Mouse (Mus musculus) left cerebral cortex, postnatal 36 days (tissue): ENCODE data around the gene Gm9821. TPM values are rescaled to one million over a fixed set of nuclear protein-coding genes. Genes with fewer than 3 reads are reported as not detected.

ENCODE experiments used
- DNase-seq, 2 experiments: peaks; one replicate each; pipeline ENCODE4 v3.0.0; 2021 to 2022; ENCODE audit warnings: low spot score in 2 of 2, mixed read lengths in 1 of 2
- intact Hi-C: fragments of 180-260 bp; cut with DNase I; formaldehyde crosslinking; loops from one replicate; pipeline ENCODE4 v1.15.1; 2025
- total RNA-seq, 2 experiments: library from RNA; stranded (reverse); gene quantifications; 2 replicates each; pipeline ENCODE4 v1.2.3; 2021

Gm9821 gene
- total RNA-seq, 2 experiments from 2014 or later, result not detected

DNA sequence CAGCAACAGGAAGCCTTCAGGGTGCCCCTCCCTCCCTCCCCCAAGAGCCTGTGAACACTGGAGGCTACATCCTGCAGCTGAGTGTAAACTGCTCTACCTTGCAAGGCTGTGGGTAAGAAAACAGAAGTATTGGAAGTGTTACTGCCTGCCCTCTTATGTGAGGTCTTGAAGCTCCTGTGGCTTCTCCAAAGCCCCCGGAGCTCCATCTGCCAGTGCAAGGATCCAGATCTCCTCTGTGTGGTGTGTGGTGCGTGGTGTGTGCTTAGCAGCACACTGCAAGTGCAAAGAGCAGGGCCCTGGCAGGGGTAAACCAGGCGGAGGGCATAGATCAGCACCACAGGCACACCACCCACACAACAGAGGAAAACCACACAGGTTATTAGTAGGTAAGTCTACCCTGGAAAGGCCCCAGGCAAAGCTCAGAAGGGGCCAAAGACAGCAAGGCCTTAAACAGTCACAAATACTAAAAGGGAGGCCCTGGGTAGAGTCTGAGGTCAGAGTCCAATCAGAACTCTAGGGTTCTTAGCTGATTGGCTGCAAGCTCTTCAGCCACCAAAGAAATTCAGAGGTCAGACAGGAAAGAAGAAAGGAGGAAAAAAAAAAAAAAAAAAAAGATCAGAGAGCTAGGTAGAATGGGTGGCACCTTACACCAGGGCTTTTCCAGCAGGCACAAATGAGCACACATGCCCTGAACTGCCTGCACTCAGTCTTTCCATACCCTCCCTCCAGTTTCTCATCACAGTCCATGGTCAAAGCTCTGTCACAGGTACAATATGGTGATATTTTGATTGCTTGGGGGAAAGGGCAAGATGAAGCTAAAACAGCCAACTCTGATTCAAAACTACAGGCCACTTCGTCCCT lies 16.6 kb downstream of the Gm9821 start:
- DNase-seq, result no peak
- intact Hi-C loops, result loop anchor here (2.0 to 5.0 kb wide), 2 partner anchors 17 to 35 kb away; partner anchors contain the start of genes Chrm4 and Gm9821

DNA sequence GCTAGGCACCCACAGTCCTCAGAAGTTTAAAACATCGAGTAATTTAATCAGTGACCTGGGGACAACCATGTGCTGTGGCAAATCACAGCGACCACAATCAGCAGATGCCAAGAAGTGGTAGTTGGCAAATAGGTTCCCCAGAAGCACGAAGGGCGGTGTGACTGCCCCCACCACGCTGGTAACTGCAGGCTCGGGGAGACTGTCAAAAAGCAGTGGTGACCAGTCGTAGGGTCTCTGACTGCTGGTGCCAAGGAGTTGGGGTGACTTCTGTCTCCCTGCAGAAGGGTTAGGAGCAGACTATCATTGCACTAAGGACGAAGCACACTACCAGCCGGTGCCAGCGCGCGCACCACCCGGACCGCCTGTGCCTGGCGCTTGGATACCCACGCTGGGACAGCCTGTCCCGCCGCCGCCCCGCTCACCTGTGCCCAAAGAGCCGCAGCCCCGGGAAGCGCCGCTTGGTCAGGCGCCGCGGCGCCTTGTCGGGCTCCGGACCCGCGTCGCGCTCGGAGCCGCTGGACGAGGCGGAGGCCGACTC lies 17.4 kb downstream of the Gm9821 start:
- intact Hi-C loops, result loop anchor here (2.0 to 5.0 kb wide), 2 partner anchors 18 to 36 kb away; partner anchors contain the start of genes Chrm4 and Gm9821
- peak; percentile 41 to 46 for DNase-seq

GRCm38 (mm10) chr2:91963443-91963932 lies 18.0 kb downstream of the Gm9821 start:
- intact Hi-C loops, result loop anchor here (2.0 to 5.0 kb wide), 2 partner anchors 19 to 36 kb away; partner anchors contain the start of genes Chrm4 and Gm9821
- DNase-seq, result peak; percentile 95

DNA sequence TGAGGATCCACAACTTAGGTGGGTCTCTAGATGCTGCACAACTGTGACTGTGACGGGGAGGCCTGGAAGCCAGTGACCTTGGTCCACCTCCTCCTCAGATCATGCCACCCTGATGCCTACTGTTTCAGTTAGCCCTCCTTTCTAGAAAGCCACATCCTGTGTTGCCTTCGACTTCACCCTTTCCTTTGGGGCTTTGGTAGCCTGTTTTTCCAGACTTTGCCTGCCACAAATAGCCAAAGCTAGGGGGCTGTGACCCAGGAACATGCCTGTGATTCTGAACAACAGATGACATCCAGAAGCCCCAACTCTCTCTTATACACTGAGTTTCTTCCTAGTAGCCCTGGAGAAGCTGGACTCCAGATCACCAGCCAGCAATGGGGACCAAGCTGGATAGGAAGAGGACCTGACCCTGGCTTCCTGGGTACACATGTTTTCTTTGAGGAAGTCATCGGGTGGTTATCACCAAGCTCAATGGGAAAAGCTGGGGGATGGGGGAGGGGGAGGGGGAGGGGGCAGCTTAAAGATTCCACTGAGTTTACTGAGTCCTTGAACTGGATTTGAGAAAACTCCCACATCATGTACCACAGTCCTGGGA lies 19.2 kb downstream of the Gm9821 start:
- intact Hi-C loops, result loop anchor here (5.0 kb wide), 1 partner anchor 37 kb away; the partner anchor contains the start of gene Chrm4
- DNase-seq, result no peak

GRCm38 (mm10) chr2:91965417-91965816 lies 19.9 kb downstream of the Gm9821 start:
- intact Hi-C loops, result no loop called here

DNA sequence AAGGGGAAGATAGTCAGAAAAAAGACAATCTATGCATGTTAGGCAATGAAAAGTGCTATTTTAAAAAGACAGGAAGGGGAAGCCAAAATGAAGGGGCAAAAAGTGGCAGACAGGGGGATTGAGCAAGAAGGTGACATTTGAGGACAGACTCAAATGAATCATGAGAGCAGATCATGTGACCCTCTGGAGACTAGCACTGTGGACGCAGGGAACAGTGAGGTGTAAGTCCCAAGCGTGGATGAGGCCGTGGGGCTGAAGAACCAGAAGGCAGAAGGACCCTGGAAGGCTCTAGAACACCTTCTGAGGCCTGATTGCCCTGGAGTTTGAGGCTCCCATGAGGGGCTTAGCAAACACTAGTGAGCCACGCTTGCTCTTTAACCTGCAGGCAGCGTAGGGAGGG lies 20.9 kb downstream of the Gm9821 start:
- intact Hi-C loops, result no loop called here

More at GRCm38 (mm10) chr2:91965417-91965816, 19.9 kb downstream of the Gm9821 start:
- no peak for DNase-seq

DNA sequence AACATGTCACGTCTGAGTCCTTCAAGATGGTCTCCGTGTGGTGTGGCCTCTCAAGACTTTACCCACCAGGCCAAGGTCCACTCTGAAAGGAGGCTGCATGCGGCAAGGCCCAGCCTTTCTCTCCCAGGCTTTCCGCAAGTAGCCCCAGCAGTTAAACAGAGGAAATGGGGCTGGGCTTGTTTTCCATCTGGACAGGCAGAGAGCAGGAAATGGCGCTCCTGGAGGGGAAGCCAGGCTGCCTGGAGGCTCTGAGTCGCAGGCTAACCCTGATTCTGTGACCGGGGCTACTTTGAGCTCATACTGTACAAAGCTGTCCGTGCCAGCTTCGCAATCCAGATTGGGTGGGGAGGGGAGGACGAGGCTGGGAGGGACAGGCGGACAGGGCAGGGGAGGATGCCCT lies 22.5 kb downstream of the Gm9821 start:
- intact Hi-C loops, result no loop called here
- no peak for DNase-seq

More for the DNA sequence above, 20.9 kb downstream of the Gm9821 start:
- no peak for DNase-seq

DNA sequence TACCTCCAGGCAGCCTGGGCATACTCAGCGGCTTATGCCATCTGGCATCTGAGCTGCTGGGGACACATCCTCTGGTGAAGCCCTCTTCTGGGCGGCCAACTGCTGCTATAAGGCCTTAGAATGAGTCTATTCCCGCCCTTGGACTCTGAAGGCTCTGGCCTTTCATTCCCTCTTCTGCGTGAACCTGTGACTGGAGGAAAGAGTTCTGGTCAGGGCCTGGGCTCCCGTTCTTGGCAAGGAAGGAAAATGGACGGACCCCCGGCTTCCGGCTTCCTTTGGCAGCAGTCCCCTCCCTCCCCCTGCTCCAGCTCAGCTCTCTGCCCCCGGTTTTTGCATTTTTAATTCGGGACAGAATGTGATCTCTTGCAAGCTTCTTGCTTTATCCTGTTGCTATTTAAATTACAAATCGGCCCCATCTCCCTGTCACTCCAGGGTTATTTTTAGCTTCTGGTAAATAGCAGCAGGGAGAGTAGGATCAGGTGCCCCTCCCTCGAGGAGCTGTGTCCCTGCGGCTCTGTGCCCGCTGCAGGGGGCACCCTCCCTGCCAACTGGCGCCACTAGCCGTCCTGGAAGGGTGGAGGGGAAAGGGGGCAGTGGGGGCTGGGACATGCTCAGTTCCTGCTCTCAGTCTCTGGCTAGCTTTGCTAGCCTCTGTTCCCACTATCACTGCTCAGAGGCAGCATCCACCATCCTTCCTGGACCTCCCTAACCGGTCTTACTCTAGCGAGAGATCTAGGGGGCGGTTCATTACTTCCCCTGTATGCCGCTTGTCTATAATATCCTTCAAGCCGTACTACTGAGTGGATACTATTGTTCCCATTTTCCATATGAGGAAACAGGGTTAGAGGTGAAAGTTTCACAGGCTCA lies 26.0 kb downstream of the Gm9821 start:
- intact Hi-C loops, result no loop called here
- DNase-seq, result peak; percentile 71 to 78

GRCm38 (mm10) chr2:91972121-91972566 lies 26.6 kb downstream of the Gm9821 start:
- DNase-seq, result no peak
- intact Hi-C loops, result no loop called here

- no peak for DNase-seq
- intact Hi-C loops, result no loop called here
Measured at GRCm38 (mm10) chr2:91973416-91974135, 28.1 kb downstream of the Gm9821 start.

- intact Hi-C loops, result loop anchor here (5.0 kb wide), 1 partner anchor 34 kb away; no protein-coding TSS in a partner anchor
- DNase-seq, result peak in 1 of 2 experiments; percentile 52
Measured at GRCm38 (mm10) chr2:91975581-91976541, 30.4 kb downstream of the Gm9821 start, which contains the start of gene Dgkz. TSS of gene Dgkz (minus strand) at chr2:91975864.

GRCm38 (mm10) chr2:91977960-91978359 lies 32.5 kb downstream of the Gm9821 start:
- DNase-seq, result no peak
- intact Hi-C loops, result loop anchor here (5.0 kb wide), 1 partner anchor 36 kb away; no protein-coding TSS in a partner anchor

DNA sequence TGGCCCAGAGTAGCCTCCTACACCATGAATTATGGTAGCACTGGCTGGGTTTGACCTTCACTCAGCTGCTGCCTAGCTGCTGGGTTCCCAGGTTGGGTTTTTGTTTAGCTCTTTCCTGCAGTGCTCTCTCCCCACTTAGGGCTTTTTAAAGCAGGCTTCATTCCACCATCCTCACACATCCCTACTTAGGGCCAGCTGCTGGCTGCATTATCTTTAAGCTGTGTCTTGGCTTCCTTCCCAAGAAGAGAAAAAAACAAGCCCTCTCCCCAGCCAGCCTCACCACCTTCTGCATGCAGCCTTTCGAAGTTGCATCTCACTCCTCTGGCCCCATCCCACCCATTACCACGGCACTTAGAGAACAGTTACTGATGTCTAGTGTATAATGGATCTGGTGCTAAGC lies 33.0 kb downstream of the Gm9821 start:
- intact Hi-C loops, result loop anchor here (5.0 kb wide), 1 partner anchor 36 kb away; no protein-coding TSS in a partner anchor
- no peak for DNase-seq

GRCm38 (mm10) chr2:91980245-91980644 lies 34.7 kb downstream of the Gm9821 start:
- intact Hi-C loops, result loop anchor here (10.0 kb wide), 1 partner anchor 455 kb away; the partner anchor contains the start of gene Cry2
- DNase-seq, result no peak

GRCm38 (mm10) chr2:91980830-91981229 lies 35.3 kb downstream of the Gm9821 start:
- intact Hi-C loops, result loop anchor here (10.0 kb wide), 1 partner anchor 454 kb away; the partner anchor contains the start of gene Cry2

GRCm38 (mm10) chr2:91984439-91984838 lies 38.9 kb downstream of the Gm9821 start:
- no peak for DNase-seq
- intact Hi-C loops, result loop anchor here (10.0 kb wide), 1 partner anchor 450 kb away; the partner anchor contains the start of gene Cry2

More at GRCm38 (mm10) chr2:91980830-91981229, 35.3 kb downstream of the Gm9821 start:
- no peak for DNase-seq
